Mouse (Mus musculus) neural tube, embryonic 12.5 days (tissue): Measurements from ENCODE around the gene Iqschfp. TPM values are rescaled to one million over a fixed set of nuclear protein-coding genes. Genes with fewer than 3 reads are reported as not detected.

Experiments
- ATAC-seq: fragments of 200-750 bp; cut with Nextera tagmentation; 2 replicates; pipeline ENCODE4 v1.8.0; 2017; ENCODE audit warnings: low read depth, mild to moderate bottlenecking, moderate TSS enrichment, moderate library complexity; ENCODE audit not compliant: low FRiP score
- H3K27ac ChIP-seq: fragments of 300-500 bp; sonication (generic); 2 replicates; pipeline ENCODE4 v1.5.1; 2016
- H3K27me3 ChIP-seq: fragments of 300-500 bp; sonication (generic); replicated peaks from 2 replicates; pipeline ENCODE4 v1.6.1; 2016; ENCODE audit warnings: mild to moderate bottlenecking
- H3K36me3 ChIP-seq: fragments of 300-500 bp; sonication (generic); 2 replicates; pipeline ENCODE4 v1.6.1; 2016; ENCODE audit warnings: mild to moderate bottlenecking
- H3K4me1 ChIP-seq: fragments of 300-500 bp; sonication (generic); 2 replicates; pipeline ENCODE4 v1.6.1; 2016
- H3K4me2 ChIP-seq: fragments of 300-500 bp; sonication (generic); replicated peaks from 2 replicates; pipeline ENCODE4 v1.6.1; 2016; ENCODE audit warnings: mild to moderate bottlenecking
- H3K4me3 ChIP-seq: fragments of 300-500 bp; sonication (generic); 2 replicates; pipeline ENCODE4 v1.5.1; 2016
- H3K9ac ChIP-seq: fragments of 300-500 bp; sonication (generic); 2 replicates; pipeline ENCODE4 v1.6.1; 2016; ENCODE audit warnings: mild to moderate bottlenecking
- H3K9me3 ChIP-seq: fragments of 300-500 bp; sonication (generic); 2 replicates; pipeline ENCODE4 v1.6.1; 2016; ENCODE audit warnings: mild to moderate bottlenecking
- WGBS: fragments of 180-500 bp; shearing (Covaris S2); methylation state at CpG from one replicate; pipeline ENCODE4 v1.1.7; 2016; 5-methylcytosine and 5-hydroxymethylcytosine counted together
- polyA plus RNA-seq: library from polyadenylated mRNA; unstranded; fragments of >200 nt; fragmentation: Nextera tagmentation; extraction: Ambion mirVana; gene quantifications from 2 replicates; pipeline ENCODE4 v1.2.1, GENCODE M21; 2016

The Iqschfp gene
- polyA plus RNA-seq, 1 experiment from 2014 or later: 1.3 TPM

GRCm38 (mm10) chr3:68567581-68567980, 675.5 kb downstream of the Iqschfp start:
- ATAC-seq: no peak

GRCm38 (mm10) chr3:68568149-68568548, 676.1 kb downstream of the Iqschfp start:
- H3K36me3 ChIP-seq: no peaks in the 10 kb centered on the region
- WGBS: 79% methylated on average over 3 of the region's 3 CpGs

More at GRCm38 (mm10) chr3:68567581-68567980, 675.5 kb downstream of the Iqschfp start:
- Histone ChIP-seq H3K27ac (no peak overlapping the region), H3K9me3 (no peaks in the 10 kb centered on the region), H3K4me3 (no peak overlapping the region), H3K4me1 (peaks cover 6% of the 10 kb centered on the region; the same call in 1 of the 2 replicates), H3K36me3 (no peaks in the 10 kb centered on the region), H3K4me2 (no peak overlapping the region), H3K9ac (no peak overlapping the region), H3K27me3 (no peaks in the 10 kb centered on the region)
- 85% methylated on average over 7 of the region's 7 CpGs for whole genome bisulfite sequencing

GRCm38 (mm10) chr3:68568716-68569115, 676.7 kb downstream of the Iqschfp start:
- H3K9me3 ChIP-seq: no peaks in the 10 kb centered on the region
- no peak for ATAC-seq
- H3K27ac ChIP-seq: no peak overlapping the region
- H3K4me1 ChIP-seq: peaks cover 15% of the 10 kb centered on the region
- H3K9ac ChIP-seq: no peak overlapping the region
- no peaks in the 10 kb centered on the region for H3K36me3 ChIP-seq
- H3K27me3 ChIP-seq: no peaks in the 10 kb centered on the region
- WGBS: 48% methylated on average over 7 of the region's 7 CpGs
- H3K4me3 ChIP-seq: no peak overlapping the region
- no peak overlapping the region for H3K4me2 ChIP-seq

More at GRCm38 (mm10) chr3:68568149-68568548, 676.1 kb downstream of the Iqschfp start:
- no peak overlapping the region for H3K4me2 ChIP-seq
- no peak overlapping the region for H3K27ac ChIP-seq
- H3K4me1 ChIP-seq: peaks cover 9% of the 10 kb centered on the region
- H3K4me3 ChIP-seq: no peak overlapping the region
- H3K27me3 ChIP-seq: no peaks in the 10 kb centered on the region
- ATAC-seq: no peak
- no peaks in the 10 kb centered on the region for H3K9me3 ChIP-seq
- H3K9ac ChIP-seq: no peak overlapping the region

DNA sequence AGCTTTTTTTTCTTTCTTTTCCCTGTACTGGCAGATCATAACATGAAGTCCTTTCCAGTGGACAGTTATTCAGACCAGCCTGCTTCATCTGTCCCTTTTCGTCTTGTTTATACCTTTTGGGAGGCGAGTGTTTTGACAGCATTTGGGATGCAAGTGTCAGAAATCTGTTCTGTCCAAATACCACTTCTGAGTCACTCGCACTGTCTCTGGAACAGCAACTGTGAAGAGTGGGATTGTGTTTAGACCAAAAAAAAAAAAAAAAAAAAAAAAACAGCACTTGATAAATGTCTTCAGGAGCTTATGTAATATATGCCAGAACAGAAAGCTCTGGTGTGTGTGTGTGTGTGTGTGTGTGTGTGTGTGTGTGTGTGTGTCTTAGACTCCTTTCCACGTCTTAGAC, 678.3 kb downstream of the Iqschfp start:
- no peaks in the 10 kb centered on the region for H3K27me3 ChIP-seq
- H3K27ac ChIP-seq: no peak overlapping the region
- no peak overlapping the region for H3K4me3 ChIP-seq
- H3K9me3 ChIP-seq: no peaks in the 10 kb centered on the region
- H3K4me1 ChIP-seq: peaks cover 29% of the 10 kb centered on the region
- no peak overlapping the region for H3K9ac ChIP-seq
- no peaks in the 10 kb centered on the region for H3K36me3 ChIP-seq
- WGBS: 89% methylated on average over 4 of the region's 4 CpGs
- no peak for ATAC-seq
- no peak overlapping the region for H3K4me2 ChIP-seq

- Histone ChIP-seq H3K27ac (peak overlapping the region; percentile 78), H3K4me1 (peaks cover 42% of the 10 kb centered on the region), H3K27me3 (no peaks in the 10 kb centered on the region), H3K36me3 (no peaks in the 10 kb centered on the region), H3K4me3 (peak overlapping the region; percentile 43), H3K9me3 (no peaks in the 10 kb centered on the region), H3K4me2 (peak overlapping the region; percentile 65), H3K9ac (peak overlapping the region; percentile 65)
- WGBS: 5% methylated on average over 28 of the region's 28 CpGs
- ATAC-seq: peak; percentile 91
These were observed 680.5 kb downstream of the Iqschfp start for GRCm38 (mm10) chr3:68572249-68573225.

GRCm38 (mm10) chr3:68573226-68573624, 681.2 kb downstream of the Iqschfp start:
- peak overlapping the region; percentile 65 for H3K4me2 ChIP-seq
- H3K4me1 ChIP-seq: peaks cover 44% of the 10 kb centered on the region
- H3K9me3 ChIP-seq: no peaks in the 10 kb centered on the region
- no peaks in the 10 kb centered on the region for H3K36me3 ChIP-seq
- ATAC-seq: no peak
- no peaks in the 10 kb centered on the region for H3K27me3 ChIP-seq
- WGBS: 65% methylated on average over 3 of the region's 3 CpGs
- peak overlapping the region; percentile 65; the same call in 1 of the 2 replicates for H3K9ac ChIP-seq
- no peak overlapping the region for H3K27ac ChIP-seq
- peak overlapping the region; percentile 43 for H3K4me3 ChIP-seq

DNA sequence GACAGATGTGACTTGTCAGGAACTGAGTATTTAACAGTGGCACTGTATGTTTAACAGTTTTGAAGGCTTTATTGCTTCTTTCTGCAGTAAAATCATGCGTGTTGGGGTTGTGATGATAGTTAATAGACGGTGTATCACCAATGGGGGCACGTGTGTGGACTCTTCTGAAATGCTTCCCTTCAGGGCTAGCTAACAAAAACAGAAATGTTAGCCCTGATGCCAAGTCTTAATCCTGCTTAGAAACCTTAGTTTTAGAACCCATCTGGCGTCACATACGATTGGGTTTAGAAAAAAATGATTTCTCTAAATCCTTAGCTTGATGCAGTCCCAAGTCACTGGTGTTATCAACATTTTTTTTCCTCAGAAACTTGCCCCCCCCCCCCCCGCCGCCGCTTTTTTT, 682.1 kb downstream of the Iqschfp start:
- no peak overlapping the region for H3K27ac ChIP-seq
- no peaks in the 10 kb centered on the region for H3K9me3 ChIP-seq
- no peaks in the 10 kb centered on the region for H3K27me3 ChIP-seq
- peaks cover 46% of the 10 kb centered on the region for H3K4me1 ChIP-seq
- no peaks in the 10 kb centered on the region for H3K36me3 ChIP-seq
- ATAC-seq: no peak
- H3K4me3 ChIP-seq: peak overlapping the region; percentile 43; the same call in 1 of the 2 replicates
- peak overlapping the region; percentile 65 for H3K4me2 ChIP-seq
- WGBS: 50% methylated on average over 8 of the region's 8 CpGs
- H3K9ac ChIP-seq: no peak overlapping the region

DNA sequence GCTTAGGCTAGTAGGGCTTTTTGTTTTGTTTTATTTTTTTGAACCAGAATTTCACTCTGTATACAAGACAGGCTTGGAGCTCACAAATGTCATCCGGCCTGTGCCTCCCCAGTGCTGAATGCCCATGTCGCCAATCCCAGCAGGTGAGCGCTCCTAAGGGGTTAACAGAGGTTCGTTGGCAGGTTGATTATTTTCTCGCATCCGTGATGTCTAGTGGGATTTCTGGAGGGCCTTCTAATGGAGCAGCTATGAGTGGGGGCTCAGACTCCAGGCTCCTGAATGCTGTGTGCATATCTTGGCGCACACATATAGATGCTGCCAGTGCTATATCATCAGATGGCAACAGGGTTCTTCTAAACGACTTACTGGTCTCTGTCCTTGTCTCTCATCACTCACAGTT, 682.5 kb downstream of the Iqschfp start:
- no peaks in the 10 kb centered on the region for H3K36me3 ChIP-seq
- peaks cover 46% of the 10 kb centered on the region for H3K4me1 ChIP-seq
- H3K9me3 ChIP-seq: no peaks in the 10 kb centered on the region
- peak overlapping the region; percentile 65 for H3K4me2 ChIP-seq
- H3K4me3 ChIP-seq: peak overlapping the region; percentile 16
- no peak overlapping the region for H3K27ac ChIP-seq
- H3K27me3 ChIP-seq: no peaks in the 10 kb centered on the region
- 66% methylated on average over 8 of the region's 8 CpGs for WGBS
- H3K9ac ChIP-seq: no peak overlapping the region
- ATAC-seq: no peak

GRCm38 (mm10) chr3:68575636-68576340, 683.8 kb downstream of the Iqschfp start:
- no peaks in the 10 kb centered on the region for H3K27me3 ChIP-seq
- H3K4me1 ChIP-seq: peaks cover 46% of the 10 kb centered on the region
- H3K4me2 ChIP-seq: peak overlapping the region; percentile 65
- no peak overlapping the region for H3K9ac ChIP-seq
- H3K27ac ChIP-seq: no peak overlapping the region
- no peaks in the 10 kb centered on the region for H3K9me3 ChIP-seq
- no peak for ATAC-seq
- 66% methylated on average over 10 of the region's 10 CpGs for WGBS
- H3K36me3 ChIP-seq: no peaks in the 10 kb centered on the region
- no peak overlapping the region for H3K4me3 ChIP-seq

GRCm38 (mm10) chr3:68576431-68576830, 684.4 kb downstream of the Iqschfp start:
- peak; percentile 31 for ATAC-seq
- 18% methylated on average over 7 of the region's 7 CpGs for WGBS
- peaks cover 46% of the 10 kb centered on the region for H3K4me1 ChIP-seq
- no peak overlapping the region for H3K4me3 ChIP-seq
- H3K9me3 ChIP-seq: no peaks in the 10 kb centered on the region
- H3K27me3 ChIP-seq: no peaks in the 10 kb centered on the region
- no peaks in the 10 kb centered on the region for H3K36me3 ChIP-seq
- no peak overlapping the region; the same call in 1 of the 2 replicates for H3K27ac ChIP-seq
- H3K9ac ChIP-seq: peak overlapping the region; percentile 26; the same call in 1 of the 2 replicates
- peak overlapping the region; percentile 65 for H3K4me2 ChIP-seq

DNA sequence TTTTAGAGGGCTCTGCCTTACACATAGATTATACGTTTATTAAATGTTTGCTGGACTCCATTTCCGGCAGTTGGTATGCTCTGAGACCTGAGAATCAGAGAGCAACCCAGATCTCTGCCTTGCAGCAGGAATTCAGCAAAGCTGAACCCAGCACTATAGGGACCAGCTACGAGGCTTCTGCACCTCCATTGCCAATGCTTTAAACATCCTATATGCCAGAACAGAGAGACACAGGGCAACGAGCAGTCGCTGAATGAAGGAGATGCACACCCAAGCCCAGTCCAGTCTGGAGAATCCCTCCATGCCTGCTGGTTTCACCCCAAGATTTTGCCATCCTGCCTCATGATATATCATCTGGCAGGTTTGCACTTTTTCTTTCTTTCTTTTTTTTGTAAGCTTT, 684.9 kb downstream of the Iqschfp start:
- H3K4me3 ChIP-seq: no peak overlapping the region
- H3K4me2 ChIP-seq: peak overlapping the region; percentile 65; the same call in 1 of the 2 replicates
- no peak overlapping the region for H3K9ac ChIP-seq

DNA sequence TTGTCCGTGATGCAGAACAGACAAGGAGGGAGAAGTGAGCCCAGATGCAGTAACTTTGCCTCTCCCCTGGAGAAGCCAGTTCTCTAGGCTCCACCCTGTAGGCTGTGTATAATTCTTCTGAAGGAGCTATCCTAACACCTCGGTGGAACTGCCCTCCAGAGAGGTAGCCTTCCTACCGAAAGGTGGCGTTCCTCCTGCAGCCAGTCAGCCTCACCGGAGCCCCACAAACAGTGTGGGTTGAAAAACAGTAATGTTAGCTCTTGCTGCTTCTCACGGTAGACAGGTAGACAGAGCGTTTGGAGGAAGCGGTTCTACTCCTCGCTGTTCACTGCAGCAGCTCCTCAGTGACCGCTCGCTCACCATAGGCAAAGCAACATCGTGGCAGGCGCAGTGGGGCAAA, 689.6 kb downstream of the Iqschfp start:
- H3K27ac ChIP-seq: no peak overlapping the region
- WGBS: 65% methylated on average over 13 of the region's 13 CpGs

More for the DNA sequence above, 684.9 kb downstream of the Iqschfp start:
- Histone ChIP-seq H3K36me3 (no peaks in the 10 kb centered on the region), H3K9me3 (no peaks in the 10 kb centered on the region), H3K27me3 (no peaks in the 10 kb centered on the region), H3K27ac (no peak overlapping the region), H3K4me1 (peaks cover 46% of the 10 kb centered on the region)
- ATAC-seq: no peak
- 66% methylated on average over 5 of the region's 5 CpGs for WGBS

More for the DNA sequence above, 689.6 kb downstream of the Iqschfp start:
- ATAC-seq: no peak
- Histone ChIP-seq H3K4me2 (no peak overlapping the region), H3K4me1 (peaks cover 48% of the 10 kb centered on the region), H3K9me3 (no peaks in the 10 kb centered on the region), H3K9ac (no peak overlapping the region), H3K27me3 (no peaks in the 10 kb centered on the region), H3K4me3 (no peak overlapping the region), H3K36me3 (no peaks in the 10 kb centered on the region)
